Mouse (Mus musculus) liver, postnatal 0 days (tissue): ENCODE data around the gene Pramef6.
"Not testable (repeated sequence)": the region's sequence is repeated elsewhere in the genome, so short reads cannot be mapped to it uniquely, and the experiment has no call there.

ENCODE experiments used
- CTCF ChIP-seq: sonication (generic); IDR thresholded peaks from 2 replicates; pipeline ENCODE4 v1.5.1; 2016; ENCODE audit warnings: antibody characterized with exemption, low read depth
- EP300 ChIP-seq: IDR thresholded peaks from 2 replicates; pipeline ENCODE4 v1.6.1; 2016; ENCODE audit warnings: antibody characterized with exemption, low read depth, mild to moderate bottlenecking

DNA sequence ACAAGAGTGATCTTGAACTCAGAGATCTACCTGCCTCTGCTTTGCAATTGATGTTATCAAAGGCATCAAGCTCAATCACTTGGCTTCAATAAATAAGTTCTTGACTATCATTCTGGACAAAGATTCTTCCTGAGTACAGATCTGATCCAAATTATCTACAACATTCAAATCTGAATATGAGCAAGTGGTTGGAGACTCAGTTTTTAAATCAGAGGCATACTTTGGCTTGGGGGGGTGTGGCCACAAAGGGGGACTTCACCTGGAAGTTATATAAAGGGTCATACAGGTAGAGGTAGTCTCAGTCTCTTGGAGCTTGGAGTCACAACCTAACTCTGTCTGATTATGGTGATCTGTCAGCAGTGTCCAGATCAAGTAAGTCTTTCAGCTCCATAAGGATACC lies 54.0 kb downstream of the Pramef6 start, which contains the start of gene Gm13103:
- TF ChIP-seq CTCF, EP300: not testable (repeated sequence)
